Mouse (Mus musculus) heart, embryonic 14.5 days (tissue): Measurements from ENCODE around the gene Cox8c. TPM values are rescaled to one million over a fixed set of nuclear protein-coding genes. Genes with fewer than 3 reads are reported as not detected.

Source experiments
- ATAC-seq: fragments of 200-750 bp; cut with Nextera tagmentation; 2 replicates; pipeline ENCODE4 v1.8.0; 2017; ENCODE audit warnings: low read depth, moderate TSS enrichment; ENCODE audit not compliant: insufficient number of reproducible peaks, insufficient read depth, low FRiP score
- H3K27ac ChIP-seq, 2 experiments: fragments of 200-500 bp in 1 of 2; fragments of 300-500 bp in 1 of 2; sonication (generic) in 1 of 2; replicated peaks in 1 of 2; 2 replicates each; pipeline ENCODE4 v1.5.1; 2012 to 2014; ENCODE audit warnings: low read depth in 2 of 2, low read length in 2 of 2, control low read depth in 1 of 2, mild to moderate bottlenecking in 1 of 2, mixed read lengths in 1 of 2; ENCODE audit not compliant: control insufficient read depth in 1 of 2, insufficient read depth in 1 of 2
- H3K27me3 ChIP-seq: fragments of 300-500 bp; sonication (generic); 2 replicates; pipeline ENCODE4 v1.6.1; 2014; ENCODE audit warnings: mild to moderate bottlenecking, low read length, control low read depth; ENCODE audit not compliant: control insufficient read depth, insufficient read depth
- H3K36me3 ChIP-seq: fragments of 300-500 bp; sonication (generic); 2 replicates; pipeline ENCODE4 v1.6.1; 2014; ENCODE audit warnings: mild to moderate bottlenecking, control low read depth, low read length, mixed read lengths; ENCODE audit not compliant: control insufficient read depth, insufficient read depth
- H3K4me1 ChIP-seq, 2 experiments: fragments of 200-500 bp in 1 of 2; fragments of 300-500 bp in 1 of 2; sonication (generic) in 1 of 2; 2 replicates each; pipeline ENCODE4 v1.6.1; 2012 to 2014; ENCODE audit warnings: low read length in 2 of 2, control low read depth in 1 of 2, mixed read lengths in 1 of 2; ENCODE audit not compliant: control insufficient read depth in 2 of 2, insufficient read depth in 2 of 2
- H3K4me2 ChIP-seq: fragments of 300-500 bp; sonication (generic); 2 replicates; pipeline ENCODE4 v1.6.1; 2014; ENCODE audit warnings: mild to moderate bottlenecking, low read length
- H3K4me3 ChIP-seq, 2 experiments: fragments of 200-500 bp in 1 of 2; fragments of 300-500 bp in 1 of 2; sonication (generic) in 1 of 2; 2 replicates each; pipeline ENCODE4 v1.5.1; 2012 to 2014; ENCODE audit warnings: low read length in 2 of 2, mild to moderate bottlenecking in 2 of 2, control low read depth in 1 of 2, low read depth in 1 of 2, moderate library complexity in 1 of 2; ENCODE audit not compliant: control insufficient read depth in 1 of 2, insufficient read depth in 1 of 2
- H3K9ac ChIP-seq: fragments of 300-500 bp; sonication (generic); 2 replicates; pipeline ENCODE4 v1.6.1; 2014; ENCODE audit warnings: mild to moderate bottlenecking, low read length
- H3K9me3 ChIP-seq: fragments of 300-500 bp; sonication (generic); 2 replicates; pipeline ENCODE4 v1.6.1; 2016; ENCODE audit warnings: low read length, control low read depth; ENCODE audit not compliant: control insufficient read depth
- WGBS: fragments of 180-500 bp; shearing (Covaris S2); extraction: QIAGEN DNeasy Blood & Tissue Kit; methylation state at CpG from one replicate; pipeline ENCODE4 v1.1.7; 2014; 5-methylcytosine and 5-hydroxymethylcytosine counted together
- polyA plus RNA-seq: library from polyadenylated mRNA; unstranded; fragments of >200 nt; fragmentation: Nextera tagmentation; extraction: Ambion mirVana; gene quantifications from 2 replicates; pipeline ENCODE4 v1.2.1, GENCODE M21; 2014

The Cox8c gene
- polyA plus RNA-seq, 1 experiment from 2014 or later = not detected

- Histone ChIP-seq H3K9me3 (no peaks in the 10 kb centered on the region), H3K4me1 (no peaks in the 10 kb centered on the region), H3K4me2 (no peak overlapping the region), H3K9ac (no peak overlapping the region), H3K4me3 (no peak overlapping the region), H3K36me3 (no peaks in the 10 kb centered on the region), H3K27me3 (no peaks in the 10 kb centered on the region), H3K27ac (no peak overlapping the region)
- WGBS = 50% methylated on average over 1 of the region's 1 CpGs
- ATAC-seq = no peak
Observed at GRCm38 (mm10) chr12:102935892-102936291, 36.8 kb downstream of the Cox8c start.

GRCm38 (mm10) chr12:102945571-102945970 lies 46.5 kb downstream of the Cox8c start:
- H3K9me3 ChIP-seq = no peaks in the 10 kb centered on the region
- no peak overlapping the region for H3K4me2 ChIP-seq
- H3K9ac ChIP-seq = no peak overlapping the region
- H3K4me1 ChIP-seq = peaks cover 2 to 5% of the 10 kb centered on the region in 2 experiments; a peak in 1 of 4 replicates
- no peaks in the 10 kb centered on the region for H3K36me3 ChIP-seq
- no peak for ATAC-seq
- H3K4me3 ChIP-seq = no peak overlapping the region
- 75% methylated on average over 1 of the region's 1 CpGs for WGBS
- peaks cover 9% of the 10 kb centered on the region for H3K27me3 ChIP-seq
- H3K27ac ChIP-seq = no peak overlapping the region

- Histone ChIP-seq H3K4me1 (peaks cover 2 to 5% of the 10 kb centered on the region in 2 experiments; a peak in 1 of 4 replicates), H3K4me3 (no peak overlapping the region), H3K27me3 (peaks cover 9% of the 10 kb centered on the region), H3K9me3 (no peaks in the 10 kb centered on the region), H3K27ac (no peak overlapping the region), H3K4me2 (no peak overlapping the region), H3K9ac (no peak overlapping the region), H3K36me3 (no peaks in the 10 kb centered on the region)
- no peak for ATAC-seq
- 22% methylated on average over 10 of the region's 10 CpGs for WGBS
Observed at GRCm38 (mm10) chr12:102947826-102948225, 48.7 kb downstream of the Cox8c start.

- H3K27ac ChIP-seq = no peak within 1 kb of the TSS
- peak within 1 kb of the TSS; percentile 50 to 54 for H3K4me3 ChIP-seq
- no peak within 1 kb of the TSS for H3K9ac ChIP-seq
- under 1% methylated on average over 45 of the region's 48 CpGs for WGBS
- no peaks in the 10 kb centered on the region for H3K9me3 ChIP-seq
- H3K4me2 ChIP-seq = peak within 1 kb of the TSS; percentile 68
- no peaks in the 10 kb centered on the region for H3K36me3 ChIP-seq
- 0 out of 2 replicates have a peak, but pooled peaks have one; percentile 39 for ATAC-seq
- peaks cover 2 to 5% of the 10 kb centered on the region in 2 experiments; a peak in 1 of 4 replicates for H3K4me1 ChIP-seq
- H3K27me3 ChIP-seq = peaks cover 9% of the 10 kb centered on the region
Observed at GRCm38 (mm10) chr12:102948778-102949394, 49.8 kb downstream of the Cox8c start, which contains the start of gene Unc79. Gene Unc79 (plus strand): TSS chr12:102948859.

GRCm38 (mm10) chr12:102949395-102950208 lies 50.5 kb downstream of the Cox8c start:
- Histone ChIP-seq H3K4me1 (peaks cover 2 to 5% of the 10 kb centered on the region in 2 experiments; a peak in 1 of 4 replicates), H3K4me2 (peak overlapping the region; percentile 68), H3K27ac (no peak overlapping the region), H3K9me3 (no peaks in the 10 kb centered on the region), H3K4me3 (peak overlapping the region; percentile 50 to 54), H3K27me3 (peaks cover 9% of the 10 kb centered on the region), H3K9ac (no peak overlapping the region), H3K36me3 (no peaks in the 10 kb centered on the region)
- peak; percentile 64; the same call in 1 of the 2 replicates for ATAC-seq
- 1% methylated on average over 40 of the region's 42 CpGs for WGBS

Other genes with a start within 250 kb of the Cox8c start
- 3.7 and 4.2 TPM in 2 replicates for gene Itpk1, start 194.4 kb upstream of the Cox8c start, polyA plus RNA-seq
- 14.3 and 17.2 TPM in 2 replicates for gene Moap1, start 155.7 kb upstream of the Cox8c start, polyA plus RNA-seq
- gene Tmem251, start 155.6 kb upstream of the Cox8c start, polyA plus RNA-seq = 7.6 TPM in 2 replicates
- gene Gm28051, start 141.6 kb upstream of the Cox8c start, polyA plus RNA-seq = not detected in 2 replicates
- 22.9 and 26.5 TPM in 2 replicates for gene Gon7, start 141.5 kb upstream of the Cox8c start, polyA plus RNA-seq
- gene Ubr7, start 141.3 kb upstream of the Cox8c start, polyA plus RNA-seq = 33.8 and 35.0 TPM in 2 replicates
- gene Gm20604, start 140.6 kb upstream of the Cox8c start, polyA plus RNA-seq = 16.8 and 17.3 TPM in 2 replicates
- gene Btbd7, start 20.8 kb upstream of the Cox8c start, polyA plus RNA-seq = 16.0 and 16.4 TPM in 2 replicates
- 0.07 and 0.34 TPM in 2 replicates for gene Unc79, start 49.5 kb downstream of the Cox8c start, polyA plus RNA-seq